Mouse (Mus musculus): ENCODE results near the gene Nudt5.

DNA sequence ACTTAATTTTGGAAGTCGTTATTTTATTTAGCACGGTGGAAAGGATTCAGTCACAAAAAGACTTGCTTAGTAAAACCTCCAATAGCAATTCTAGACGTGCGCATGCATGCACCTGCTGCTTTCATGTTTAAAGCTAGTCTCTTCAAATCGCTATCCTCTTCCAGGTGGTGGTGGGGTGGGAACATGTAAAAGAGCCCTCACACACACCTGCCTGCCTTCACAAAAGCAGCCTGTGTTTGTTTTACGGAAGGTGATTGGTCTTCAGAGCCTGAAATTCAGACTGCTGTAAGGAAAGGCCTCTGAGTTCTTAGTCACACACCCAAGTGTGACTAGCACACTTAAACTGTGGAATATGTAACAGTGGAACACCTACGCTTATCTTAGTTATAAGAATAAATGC lies 39.6 kb upstream of the Nudt5 start:
- TF ChIP-seq GATA1 (IDR thresholded peaks at IDR 0.05; ENCODE audit: borderline replicate concordance, low read length) = no peak
- TF ChIP-seq FLI1 (IDR thresholded peaks at IDR 0.05; ENCODE audit: low read length) = no peak
